Mouse (Mus musculus): ENCODE data around the gene Fcgr4.

Fcgr4 gene

DNA sequence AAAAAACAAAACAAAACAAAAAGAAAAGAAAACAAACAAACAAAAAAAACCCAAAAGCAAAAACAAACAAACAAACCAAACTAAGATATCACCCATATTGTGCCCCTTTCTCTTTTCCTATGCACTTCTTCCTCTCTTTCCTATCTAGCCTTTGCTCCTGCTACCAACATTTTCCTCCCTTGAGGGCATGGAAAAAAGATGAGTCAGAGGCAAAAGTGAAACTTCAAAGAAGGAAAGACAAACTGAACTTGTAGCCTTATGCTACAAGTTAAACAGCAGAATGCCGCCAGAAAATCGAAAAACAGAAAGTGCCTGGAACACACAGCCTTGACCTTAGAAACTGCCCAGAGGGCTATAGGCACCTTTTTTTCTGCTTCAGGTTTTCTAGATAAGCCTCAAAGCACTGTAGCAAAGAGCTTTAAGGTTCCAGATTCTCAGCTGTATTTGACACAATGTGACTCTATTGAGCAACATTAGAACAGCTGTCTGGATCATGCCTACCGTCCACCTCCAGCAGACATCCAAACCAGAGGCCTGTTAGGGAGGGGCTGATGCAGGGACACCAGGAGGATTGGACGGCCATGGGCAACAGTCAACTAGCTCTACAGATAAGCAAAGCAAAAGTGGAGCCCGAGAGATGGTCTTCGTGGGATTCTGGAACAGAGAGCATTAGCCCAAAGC is 1.9 kb upstream of the Fcgr4 start:
- DNase-seq = no peak

- no peak for DNase-seq
Measured at GRCm38 (mm10) chr1:171017468-171018158, 1.1 kb upstream of the Fcgr4 start.

- DNase-seq = no peak
Measured at GRCm38 (mm10) chr1:171019311-171019950, 711 bp downstream of the Fcgr4 start.

GRCm38 (mm10) chr1:171031752-171032151 is 13.0 kb downstream of the Fcgr4 start:
- no peak for DNase-seq

DNA sequence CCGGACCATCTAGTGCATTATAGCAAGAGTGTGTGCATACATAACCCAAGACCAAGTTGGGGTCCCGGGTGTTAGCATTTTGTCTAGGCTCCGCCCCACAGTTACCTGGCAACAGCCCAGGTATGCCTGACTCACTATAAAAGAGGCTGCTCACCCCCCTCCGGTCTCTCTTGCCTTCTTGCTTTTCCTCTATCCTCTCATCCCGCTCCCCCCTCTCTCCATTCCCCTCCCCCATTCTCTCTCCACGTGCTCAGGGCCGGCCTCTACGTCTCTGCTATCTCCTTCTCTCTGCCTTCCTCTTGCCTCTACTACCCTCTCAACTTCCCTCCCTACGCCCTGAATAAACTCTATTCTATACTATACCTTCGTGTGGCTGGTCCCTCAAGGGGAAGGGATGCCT is 14.0 kb downstream of the Fcgr4 start:
- no peak for DNase-seq

- DNase-seq = no peak
Measured at GRCm38 (mm10) chr1:171033196-171033595, 14.5 kb downstream of the Fcgr4 start.

DNA sequence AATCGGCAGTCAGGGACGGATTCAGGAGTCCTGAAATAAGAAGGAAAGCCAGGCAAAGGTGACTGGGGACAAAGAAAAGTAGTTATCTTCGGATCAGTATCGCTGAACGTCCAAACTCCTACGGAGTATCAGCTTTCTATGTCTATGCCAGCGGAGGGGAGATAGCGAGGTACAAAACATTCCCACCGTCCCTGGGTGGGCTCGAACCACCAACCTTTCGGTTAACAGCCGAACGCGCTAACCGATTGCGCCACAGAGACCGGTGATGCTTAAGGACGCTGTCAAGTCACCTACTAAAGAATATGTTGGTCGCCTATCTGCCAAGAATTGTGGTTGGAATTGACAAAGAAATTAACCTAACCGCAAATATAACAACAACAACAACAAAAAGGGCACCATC is 15.0 kb downstream of the Fcgr4 start:
- peak; percentile 81 for DNase-seq

- no peak for DNase-seq
Measured at GRCm38 (mm10) chr1:171034201-171034600, 15.5 kb downstream of the Fcgr4 start.

DNA sequence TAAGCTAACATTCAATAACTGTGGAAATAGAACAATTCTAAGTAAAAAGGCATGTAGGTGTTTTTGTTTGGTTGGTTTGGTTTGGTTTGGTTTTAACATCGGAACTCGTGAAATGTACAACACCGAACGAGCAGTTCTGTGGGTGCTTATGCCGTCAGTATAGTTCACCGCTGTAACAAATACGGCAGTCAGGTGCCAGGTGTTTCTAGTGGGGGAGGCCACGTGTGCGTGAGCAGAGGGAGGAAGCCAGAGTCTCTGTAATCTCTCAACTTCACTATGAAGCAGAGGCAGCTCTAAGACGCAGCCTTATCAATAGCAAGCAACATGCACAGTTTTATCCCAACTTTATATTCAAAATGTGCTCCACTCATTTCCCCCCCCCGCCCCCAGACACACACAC is 16.9 kb downstream of the Fcgr4 start:
- no peak for DNase-seq

- peak; percentile 68 for DNase-seq
Measured at GRCm38 (mm10) chr1:171036550-171037324, 18.0 kb downstream of the Fcgr4 start.

GRCm38 (mm10) chr1:171037861-171038721 is 19.4 kb downstream of the Fcgr4 start:
- DNase-seq = peak; percentile 90

- DNase-seq = no peak
Measured at GRCm38 (mm10) chr1:171039135-171039534, 20.4 kb downstream of the Fcgr4 start.

- no peak for DNase-seq
Measured at GRCm38 (mm10) chr1:171039880-171040279, 21.2 kb downstream of the Fcgr4 start.

DNA sequence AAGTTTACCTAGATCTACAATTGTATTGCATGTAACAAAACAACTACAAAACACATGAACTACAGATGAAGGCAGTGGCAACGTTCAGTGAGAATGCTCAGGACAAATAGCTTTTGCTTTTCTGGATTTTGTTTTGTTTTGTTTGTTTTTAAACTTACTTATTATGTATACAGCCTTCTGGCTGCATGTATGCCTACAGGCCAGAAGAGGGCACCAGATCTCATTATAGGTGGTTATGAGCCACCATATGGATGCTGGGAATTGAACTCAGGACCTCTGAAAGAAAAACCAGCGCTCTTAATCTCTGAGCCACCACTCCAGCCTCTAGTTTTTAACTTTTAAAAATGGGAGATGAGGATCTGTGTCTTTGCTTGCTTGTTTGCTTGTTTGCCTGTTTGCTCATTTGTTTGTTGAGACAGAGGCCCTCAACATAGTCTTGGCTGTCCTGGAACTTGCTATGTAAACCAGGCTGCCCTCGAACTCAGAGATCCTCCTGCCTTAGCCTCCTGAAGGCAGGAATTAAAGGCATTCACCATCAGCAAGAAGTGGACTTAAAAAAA is 25.0 kb downstream of the Fcgr4 start:
- DNase-seq = no peak

DNA sequence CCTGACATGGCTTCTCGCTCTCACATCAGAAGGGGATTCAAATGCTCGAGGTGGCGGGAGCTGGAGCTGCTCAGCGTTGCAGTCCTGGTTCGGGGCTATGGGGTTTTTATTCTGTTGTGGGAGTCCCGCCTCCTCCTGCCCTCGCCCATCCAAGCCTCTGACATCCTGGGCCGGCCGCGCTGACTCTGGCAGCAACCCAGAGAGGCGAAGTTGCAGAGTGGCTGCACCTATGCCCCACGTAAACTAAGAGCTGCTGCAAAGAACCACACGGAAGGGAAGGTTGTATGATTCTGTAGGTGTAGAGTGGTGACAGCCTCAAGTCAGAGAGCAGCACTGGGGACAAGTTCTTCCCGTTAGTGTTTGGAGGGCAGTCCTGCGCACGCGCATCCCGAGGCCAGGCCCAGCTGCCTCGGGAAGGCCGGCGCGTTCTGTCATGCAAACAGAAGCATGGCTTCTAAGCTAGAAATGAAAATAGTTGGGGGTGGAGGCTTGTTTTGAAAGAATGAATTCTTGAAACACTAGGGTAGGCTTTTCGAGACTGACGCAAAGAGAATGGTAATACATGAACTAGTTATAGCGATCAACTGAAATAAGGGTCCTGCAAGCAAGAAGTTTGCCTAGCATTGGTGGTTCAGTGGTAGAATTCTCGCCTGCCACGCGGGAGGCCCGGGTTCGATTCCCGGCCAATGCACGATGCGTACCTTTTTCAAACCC is 25.8 kb downstream of the Fcgr4 start:
- peak; percentile 90 for DNase-seq

- no peak for DNase-seq
Measured at GRCm38 (mm10) chr1:171045079-171045465, 26.4 kb downstream of the Fcgr4 start.

DNA sequence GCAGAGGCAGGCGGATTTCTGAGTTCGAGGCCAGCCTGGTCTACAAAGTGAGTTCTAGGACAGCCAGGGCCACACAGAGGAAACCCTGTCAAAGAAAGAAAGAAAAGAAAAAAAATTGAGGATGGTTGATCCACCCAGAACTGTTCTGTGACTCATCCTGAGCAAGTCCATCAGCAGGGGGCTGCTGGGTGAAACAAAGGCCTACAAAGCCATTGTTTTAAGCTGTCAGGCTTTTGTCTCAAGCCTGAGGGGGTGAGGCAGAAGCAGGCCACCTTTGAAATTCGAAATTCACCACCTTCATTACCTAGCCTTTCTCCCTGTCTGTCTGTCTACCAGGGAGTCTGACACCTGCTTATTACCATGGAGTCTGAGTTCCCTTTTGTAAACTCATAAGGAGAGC is 27.8 kb downstream of the Fcgr4 start:
- DNase-seq = no peak

GRCm38 (mm10) chr1:171049263-171049662 is 30.5 kb downstream of the Fcgr4 start:
- no peak for DNase-seq

- no peak for DNase-seq
Measured at GRCm38 (mm10) chr1:171050774-171051173, 32.1 kb downstream of the Fcgr4 start.

DNA sequence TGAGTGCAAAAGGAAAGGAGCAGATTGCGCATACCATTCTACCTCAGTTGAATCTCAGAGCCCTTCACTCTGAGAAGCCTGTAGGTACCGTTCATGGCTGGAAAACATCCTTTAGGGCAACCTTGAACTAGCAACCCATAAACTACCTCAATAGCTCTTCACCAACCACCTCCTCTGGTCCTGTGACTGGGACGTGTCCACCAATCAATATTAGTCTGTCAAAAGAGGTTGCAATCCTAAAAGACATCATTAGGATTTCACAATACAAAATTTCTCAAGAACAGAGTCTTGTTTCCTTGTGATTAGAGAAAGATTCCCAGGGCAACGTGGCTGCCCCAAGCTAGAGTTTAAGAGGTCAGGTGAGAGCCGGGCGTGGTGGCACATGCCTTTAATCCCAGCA is 34.6 kb downstream of the Fcgr4 start:
- no peak for DNase-seq

- DNase-seq = no peak
Measured at GRCm38 (mm10) chr1:171057253-171057652, 38.5 kb downstream of the Fcgr4 start.

Data from lung, postnatal 10 days (tissue).